Mouse (Mus musculus) kidney, embryonic 15.5 days (tissue): ENCODE data around the gene Msl1. TPM values are rescaled to one million over a fixed set of nuclear protein-coding genes. Genes with fewer than 3 reads are reported as not detected.

ENCODE experiments used
- ATAC-seq: fragments of 200-750 bp; cut with Nextera tagmentation; replicated peaks from 2 replicates; pipeline ENCODE4 v1.8.0; 2017; ENCODE audit warnings: moderate TSS enrichment; ENCODE audit not compliant: low FRiP score
- H3K27ac ChIP-seq: fragments of 300-500 bp; sonication (generic); 2 replicates; pipeline ENCODE4 v1.5.1; 2015; ENCODE audit warnings: mild to moderate bottlenecking, inconsistent platforms
- H3K27me3 ChIP-seq: fragments of 300-500 bp; sonication (generic); 2 replicates; pipeline ENCODE4 v1.6.1; 2015; ENCODE audit warnings: inconsistent platforms
- H3K36me3 ChIP-seq: fragments of 300-500 bp; sonication (generic); 2 replicates; pipeline ENCODE4 v1.6.1; 2015; ENCODE audit warnings: inconsistent platforms
- H3K4me1 ChIP-seq: fragments of 300-500 bp; sonication (generic); 2 replicates; pipeline ENCODE4 v1.6.1; 2015; ENCODE audit warnings: inconsistent platforms
- H3K4me2 ChIP-seq: fragments of 300-500 bp; sonication (generic); 2 replicates; pipeline ENCODE4 v1.6.1; 2015; ENCODE audit warnings: moderate library complexity, mild to moderate bottlenecking, inconsistent platforms
- H3K4me3 ChIP-seq: fragments of 300-500 bp; sonication (generic); replicated peaks from 2 replicates; pipeline ENCODE4 v1.5.1; 2015; ENCODE audit warnings: mild to moderate bottlenecking, inconsistent platforms
- H3K9ac ChIP-seq: fragments of 300-500 bp; sonication (generic); 2 replicates; pipeline ENCODE4 v1.6.1; 2015; ENCODE audit warnings: mild to moderate bottlenecking, inconsistent platforms
- H3K9me3 ChIP-seq: fragments of 300-500 bp; sonication (generic); replicated peaks from 2 replicates; pipeline ENCODE4 v1.6.1; 2016; ENCODE audit warnings: inconsistent platforms
- WGBS: fragments of 180-500 bp; shearing (Covaris S2); methylation state at CpG from one replicate; pipeline ENCODE4 v1.1.7; 2015; ENCODE audit warnings: mixed read lengths; 5-methylcytosine and 5-hydroxymethylcytosine counted together
- polyA plus RNA-seq: library from polyadenylated mRNA; unstranded; fragments of >200 nt; fragmentation: Nextera tagmentation; extraction: Ambion mirVana; gene quantifications from 2 replicates; pipeline ENCODE4 v1.2.1, GENCODE M21; 2015

Msl1 gene
- polyA plus RNA-seq, 1 experiment from 2014 or later: 25.8 TPM

GRCm38 (mm10) chr11:98839402-98839801, 44.1 kb downstream of the Msl1 start:
- no peak overlapping the region for H3K4me3 ChIP-seq
- H3K9me3 ChIP-seq: no peaks in the 10 kb centered on the region
- H3K4me2 ChIP-seq: 0 out of 2 replicates have a peak overlapping the region, but pooled peaks have one; percentile 3
- ATAC-seq: no peak
- H3K27me3 ChIP-seq: peaks cover 23% of the 10 kb centered on the region
- WGBS: 28% methylated on average over 6 of the region's 6 CpGs
- H3K27ac ChIP-seq: no peak overlapping the region
- H3K4me1 ChIP-seq: peaks cover 44% of the 10 kb centered on the region
- H3K36me3 ChIP-seq: peaks cover 3% of the 10 kb centered on the region; the same call in 1 of the 2 replicates
- no peak overlapping the region for H3K9ac ChIP-seq

GRCm38 (mm10) chr11:98839897-98840296, 44.6 kb downstream of the Msl1 start:
- Histone ChIP-seq H3K4me2 (0 out of 2 replicates have a peak overlapping the region, but pooled peaks have one; percentile 3), H3K27me3 (peaks cover 23% of the 10 kb centered on the region), H3K9ac (no peak overlapping the region), H3K27ac (no peak overlapping the region), H3K4me1 (peaks cover 46% of the 10 kb centered on the region), H3K36me3 (no peaks in the 10 kb centered on the region), H3K9me3 (no peaks in the 10 kb centered on the region), H3K4me3 (no peak overlapping the region)
- 36% methylated on average over 8 of the region's 10 CpGs for WGBS
- ATAC-seq: no peak

GRCm38 (mm10) chr11:98846016-98846415, 50.7 kb downstream of the Msl1 start:
- H3K9ac ChIP-seq: no peak overlapping the region
- WGBS: 43% methylated on average over 13 of the region's 13 CpGs
- no peak overlapping the region for H3K4me3 ChIP-seq
- H3K4me1 ChIP-seq: peaks cover 27% of the 10 kb centered on the region
- no peak overlapping the region for H3K27ac ChIP-seq
- H3K36me3 ChIP-seq: no peaks in the 10 kb centered on the region
- ATAC-seq: no peak
- 0 out of 2 replicates have a peak, but pooled peaks cover 3% of the 10 kb centered on the region for H3K27me3 ChIP-seq
- H3K4me2 ChIP-seq: no peak overlapping the region
- H3K9me3 ChIP-seq: no peaks in the 10 kb centered on the region

GRCm38 (mm10) chr11:98846865-98847604, 51.7 kb downstream of the Msl1 start:
- peaks cover 27% of the 10 kb centered on the region for H3K4me1 ChIP-seq
- no peak overlapping the region for H3K9ac ChIP-seq
- WGBS: 66% methylated on average over 19 of the region's 19 CpGs
- no peak overlapping the region for H3K27ac ChIP-seq
- ATAC-seq: no peak
- 0 out of 2 replicates have a peak, but pooled peaks cover 3% of the 10 kb centered on the region for H3K27me3 ChIP-seq
- H3K4me2 ChIP-seq: no peak overlapping the region
- no peak overlapping the region for H3K4me3 ChIP-seq
- H3K9me3 ChIP-seq: no peaks in the 10 kb centered on the region
- no peaks in the 10 kb centered on the region for H3K36me3 ChIP-seq

- no peaks in the 10 kb centered on the region for H3K9me3 ChIP-seq
Measured at GRCm38 (mm10) chr11:98849196-98849894, 54.0 kb downstream of the Msl1 start.

GRCm38 (mm10) chr11:98850100-98851093, 55.1 kb downstream of the Msl1 start:
- Histone ChIP-seq H3K4me1 (peaks cover 29% of the 10 kb centered on the region), H3K4me2 (no peak overlapping the region; the same call in none of the 2 replicates), H3K36me3 (no peaks in the 10 kb centered on the region), H3K9ac (no peak overlapping the region), H3K27me3 (0 out of 2 replicates have a peak, but pooled peaks cover 3% of the 10 kb centered on the region), H3K27ac (no peak overlapping the region), H3K4me3 (no peak overlapping the region), H3K9me3 (no peaks in the 10 kb centered on the region)
- no peak for ATAC-seq
- WGBS: 71% methylated on average over 26 of the region's 26 CpGs

More at GRCm38 (mm10) chr11:98849196-98849894, 54.0 kb downstream of the Msl1 start:
- WGBS: 7% methylated on average over 19 of the region's 19 CpGs
- Histone ChIP-seq H3K27me3 (0 out of 2 replicates have a peak, but pooled peaks cover 3% of the 10 kb centered on the region), H3K36me3 (no peaks in the 10 kb centered on the region), H3K4me2 (peak overlapping the region; percentile 30), H3K27ac (no peak overlapping the region), H3K9ac (no peak overlapping the region), H3K4me3 (no peak overlapping the region), H3K4me1 (peaks cover 31% of the 10 kb centered on the region)
- ATAC-seq: 0 out of 2 replicates have a peak, but pooled peaks have one; percentile 13

GRCm38 (mm10) chr11:98854116-98854515, 58.8 kb downstream of the Msl1 start:
- no peak overlapping the region for H3K27ac ChIP-seq
- H3K4me2 ChIP-seq: no peak overlapping the region
- peaks cover 23% of the 10 kb centered on the region for H3K4me1 ChIP-seq
- peaks cover 2% of the 10 kb centered on the region; the same call in 1 of the 2 replicates for H3K27me3 ChIP-seq
- H3K36me3 ChIP-seq: no peaks in the 10 kb centered on the region
- no peaks in the 10 kb centered on the region for H3K9me3 ChIP-seq
- no peak for ATAC-seq
- H3K9ac ChIP-seq: no peak overlapping the region
- H3K4me3 ChIP-seq: no peak overlapping the region
- 96% methylated on average over 8 of the region's 8 CpGs for WGBS

GRCm38 (mm10) chr11:98854659-98855058, 59.3 kb downstream of the Msl1 start:
- no peaks in the 10 kb centered on the region for H3K9me3 ChIP-seq
- H3K4me3 ChIP-seq: no peak overlapping the region
- H3K36me3 ChIP-seq: no peaks in the 10 kb centered on the region
- H3K4me2 ChIP-seq: no peak overlapping the region
- WGBS: 92% methylated on average over 2 of the region's 2 CpGs
- no peak for ATAC-seq
- H3K27ac ChIP-seq: no peak overlapping the region
- no peak overlapping the region for H3K9ac ChIP-seq
- peaks cover 18% of the 10 kb centered on the region for H3K4me1 ChIP-seq
- H3K27me3 ChIP-seq: peaks cover 2% of the 10 kb centered on the region; the same call in 1 of the 2 replicates

Other genes with a start within 250 kb of the Msl1 start
- 0.43 and 0.44 TPM in 2 replicates for gene Ikzf3, start 249.5 kb upstream of the Msl1 start, polyA plus RNA-seq
- 0.12 and 0.27 TPM in 2 replicates for gene Zpbp2, start 244.4 kb upstream of the Msl1 start, polyA plus RNA-seq
- 59.4 and 61.1 TPM in 2 replicates for gene Ormdl3, start 208.1 kb upstream of the Msl1 start, polyA plus RNA-seq
- gene Lrrc3c, start 197.2 kb upstream of the Msl1 start, polyA plus RNA-seq: not detected in 2 replicates
- gene Gm12355, start 169.9 kb upstream of the Msl1 start, polyA plus RNA-seq: 1.1 and 1.5 TPM in 2 replicates
- gene Gsdma3, start 169.2 kb upstream of the Msl1 start, polyA plus RNA-seq: not detected in 2 replicates
- gene Gsdma2, start 148.8 kb upstream of the Msl1 start, polyA plus RNA-seq: not detected in 2 replicates
- 0.06 and 0.13 TPM in 2 replicates for gene Gsdma, start 131.2 kb upstream of the Msl1 start, polyA plus RNA-seq
- 262 and 280 TPM in 2 replicates for gene Psmd3, start 113.0 kb upstream of the Msl1 start, polyA plus RNA-seq
- gene Csf3, start 94.3 kb upstream of the Msl1 start, polyA plus RNA-seq: 0.23 TPM in 1 of 2 replicates, not detected in the other
- gene Med24, start 66.1 kb upstream of the Msl1 start, polyA plus RNA-seq: 58.2 and 64.7 TPM in 2 replicates
- 21.7 and 26.9 TPM in 2 replicates for gene Thra, start 54.9 kb upstream of the Msl1 start, polyA plus RNA-seq
- 2.0 and 2.3 TPM in 2 replicates for gene Nr1d1, start 20.2 kb upstream of the Msl1 start, polyA plus RNA-seq
- gene Casc3, start 9.4 kb downstream of the Msl1 start, polyA plus RNA-seq: 40.6 and 40.8 TPM in 2 replicates
- gene Rapgefl1, start 41.3 kb downstream of the Msl1 start, polyA plus RNA-seq: 1.6 and 1.7 TPM in 2 replicates
- 4.2 and 5.2 TPM in 2 replicates for gene Wipf2, start 68.1 kb downstream of the Msl1 start, polyA plus RNA-seq
- gene Cdc6, start 112.3 kb downstream of the Msl1 start, polyA plus RNA-seq: 36.3 and 39.1 TPM in 2 replicates
- gene Rara, start 132.3 kb downstream of the Msl1 start, polyA plus RNA-seq: 29.3 and 32.1 TPM in 2 replicates
- gene Gjd3, start 187.5 kb downstream of the Msl1 start, polyA plus RNA-seq: 0.48 and 0.51 TPM in 2 replicates
- gene Top2a, start 228.7 kb downstream of the Msl1 start, polyA plus RNA-seq: 249 and 256 TPM in 2 replicates
- 644 and 695 TPM in 2 replicates for gene Igfbp4, start 245.7 kb downstream of the Msl1 start, polyA plus RNA-seq